ENCODE assay signal across 26 mouse cellular contexts in genomic region chr14:59890107-59890506, GRCm38 (mm10).
"Had no signal": no experiment of that assay in that cellular context is flagged by ENCODE, and none has a peak within 500 bp of the region (broad histone marks: within the 10 kb centered on the region; RNA-seq: fewer than 3 reads in every experiment).

No protein-coding gene starts in this region.

- H3K4me2 ChIP-seq: embryonic facial prominence, embryonic 12.5 days; embryonic facial prominence, embryonic 13.5 days; embryonic facial prominence, embryonic 15.5 days; forebrain, embryonic 12.5 days; forebrain, embryonic 13.5 days; forebrain, embryonic 15.5 days had no signal

- H3K27me3 ChIP-seq: embryonic facial prominence, embryonic 12.5 days; embryonic facial prominence, embryonic 13.5 days; embryonic facial prominence, embryonic 15.5 days; forebrain, embryonic 12.5 days; forebrain, embryonic 13.5 days; forebrain, embryonic 15.5 days had no signal

- H3K36me3 ChIP-seq: embryonic facial prominence, embryonic 10.5 days; embryonic facial prominence, embryonic 12.5 days; embryonic facial prominence, embryonic 13.5 days; embryonic facial prominence, embryonic 15.5 days; forebrain, embryonic 10.5 days; forebrain, embryonic 12.5 days; forebrain, embryonic 15.5 days had no signal

- H3K9ac ChIP-seq: embryonic facial prominence, embryonic 12.5 days; embryonic facial prominence, embryonic 13.5 days; embryonic facial prominence, embryonic 15.5 days; forebrain, embryonic 12.5 days; forebrain, embryonic 13.5 days; forebrain, embryonic 15.5 days; forebrain, postnatal 0 days had no signal

- H3K9me3 ChIP-seq: embryonic facial prominence, embryonic 10.5 days; embryonic facial prominence, embryonic 12.5 days; embryonic facial prominence, embryonic 13.5 days; embryonic facial prominence, embryonic 15.5 days; forebrain, embryonic 10.5 days; forebrain, embryonic 12.5 days; forebrain, embryonic 13.5 days; forebrain, embryonic 15.5 days had no signal

- H3K27ac ChIP-seq: embryonic facial prominence, embryonic 10.5 days; embryonic facial prominence, embryonic 12.5 days; embryonic facial prominence, embryonic 13.5 days; embryonic facial prominence, embryonic 15.5 days; forebrain, embryonic 10.5 days; forebrain, embryonic 12.5 days; forebrain, embryonic 13.5 days; forebrain, embryonic 15.5 days; gastrocnemius, adult 2 months had no signal

- ATAC-seq: forebrain, embryonic 13.5 days; forebrain, embryonic 14.5 days; forebrain, embryonic 15.5 days; forebrain, embryonic 16.5 days; forebrain, postnatal 0 days had no signal

- H3K4me3 ChIP-seq: embryonic facial prominence, embryonic 10.5 days; embryonic facial prominence, embryonic 12.5 days; embryonic facial prominence, embryonic 13.5 days; embryonic facial prominence, embryonic 15.5 days; erythroblast, embryonic 14.5 days; forebrain, embryonic 10.5 days; forebrain, embryonic 12.5 days; forebrain, embryonic 13.5 days; forebrain, embryonic 15.5 days; gastrocnemius, adult 2 months had no signal

- DNase-seq: cerebellum, adult 18-20 months; cerebellum, adult 2 months; cerebellum, adult 8-10 months; cerebellum, adult 9-10 months; cerebellum, adult 9-11 months; cerebellum, postnatal 10 days; cerebellum, postnatal 25 days; cerebellum, postnatal 36 days; embryo, embryonic 11 days; forebrain, postnatal 0 days; gastrocnemius, adult 2 months; gastrocnemius, postnatal 10 days; gastrocnemius, postnatal 14 days; gastrocnemius, postnatal 25 days; gastrocnemius, postnatal 36 days had no signal
